Mouse (Mus musculus): ENCODE data around the gene Vsir. TPM values are rescaled to one million over a fixed set of nuclear protein-coding genes. Genes with fewer than 3 reads are reported as not detected.

Gene Vsir
- polyA plus RNA-seq, 1 experiment from 2014 or later = 2.2 TPM

Other genes with a start within 250 kb of the Vsir start
- gene Spock2, start 240.6 kb upstream of the Vsir start, polyA plus RNA-seq (2016; fragmentation: Nextera tagmentation; extraction: Ambion mirVana) = 0.65 and 0.85 TPM in 2 replicates
- gene Chst3, start 127.6 kb upstream of the Vsir start, polyA plus RNA-seq (2016; fragmentation: Nextera tagmentation; extraction: Ambion mirVana) = 0.51 and 0.89 TPM in 2 replicates
- 74.3 and 75.2 TPM in 2 replicates for gene Psap, start 69.2 kb upstream of the Vsir start, polyA plus RNA-seq (2016; fragmentation: Nextera tagmentation; extraction: Ambion mirVana)
- 0.59 and 0.89 TPM in 2 replicates for gene Gm17455, start 52.9 kb downstream of the Vsir start, polyA plus RNA-seq (2016; fragmentation: Nextera tagmentation; extraction: Ambion mirVana)

All from heart, embryonic 10.5 days (tissue).